Mouse (Mus musculus) forebrain, postnatal 0 days (tissue): ENCODE measurements around the gene Ppip5k2. TPM values are rescaled to one million over a fixed set of nuclear protein-coding genes. Genes with fewer than 3 reads are reported as not detected.
"Not testable (repeated sequence)": the region's sequence is repeated elsewhere in the genome, so short reads cannot be mapped to it uniquely, and the experiment has no call there.

Source experiments
- ATAC-seq: fragments of 200-750 bp; cut with Nextera tagmentation; 2 replicates; pipeline ENCODE4 v1.8.0; 2017; ENCODE audit warnings: mild to moderate bottlenecking, moderate library complexity
- DNase-seq: peaks from one replicate; pipeline ENCODE4 v3.0.0-alpha.2; 2015
- H3K27ac ChIP-seq: fragments of 300-500 bp; sonication (generic); 2 replicates; pipeline ENCODE4 v1.5.1; 2014; ENCODE audit warnings: low read depth, mild to moderate bottlenecking, antibody characterized with exemption, low read length, moderate library complexity, mixed read lengths
- H3K27me3 ChIP-seq: fragments of 300-500 bp; sonication (generic); 2 replicates; pipeline ENCODE4 v1.6.1; 2014; ENCODE audit warnings: mild to moderate bottlenecking, low read length, mixed read lengths; ENCODE audit not compliant: insufficient read depth
- H3K36me3 ChIP-seq: fragments of 300-500 bp; sonication (generic); 2 replicates; pipeline ENCODE4 v1.6.1; 2014; ENCODE audit warnings: mild to moderate bottlenecking, moderate library complexity; ENCODE audit not compliant: insufficient read depth
- H3K4me1 ChIP-seq: fragments of 300-500 bp; sonication (generic); 2 replicates; pipeline ENCODE4 v1.6.1; 2014; ENCODE audit warnings: antibody characterized with exemption; ENCODE audit not compliant: insufficient read depth
- H3K4me2 ChIP-seq: fragments of 300-500 bp; sonication (generic); 2 replicates; pipeline ENCODE4 v1.6.1; 2014; ENCODE audit warnings: low read depth, mild to moderate bottlenecking, moderate library complexity
- H3K4me3 ChIP-seq: fragments of 300-500 bp; sonication (generic); 2 replicates; pipeline ENCODE4 v1.5.1; 2014; ENCODE audit warnings: low read depth, low read length, mixed read lengths
- H3K9ac ChIP-seq: fragments of 300-500 bp; sonication (generic); 2 replicates; pipeline ENCODE4 v1.6.1; 2014; ENCODE audit warnings: mild to moderate bottlenecking
- H3K9me3 ChIP-seq: fragments of 300-500 bp; sonication (generic); 2 replicates; pipeline ENCODE4 v1.6.1; 2016; ENCODE audit warnings: low read length
- CTCF ChIP-seq: sonication (generic); IDR thresholded peaks from 2 replicates; pipeline ENCODE4 v1.5.1; 2016; ENCODE audit warnings: antibody characterized with exemption, control low read depth, low read depth
- WGBS: fragments of 180-500 bp; shearing (Covaris S2); extraction: QIAGEN DNeasy Blood & Tissue Kit; methylation state at CpG from one replicate; pipeline ENCODE4 v1.1.7; 2014; 5-methylcytosine and 5-hydroxymethylcytosine counted together
- polyA plus RNA-seq: library from polyadenylated mRNA; unstranded; fragments of >200 nt; fragmentation: Nextera tagmentation; extraction: Ambion mirVana; gene quantifications from 2 replicates; pipeline ENCODE4 v1.2.1, GENCODE M21; 2015
- total RNA-seq: library from RNA; depleted of rRNA; stranded (reverse); fragments of >200 nt; gene quantifications from 2 replicates; pipeline ENCODE4 v1.2.3, GENCODE M21; 2014

The Ppip5k2 gene
- total and polyA plus RNA-seq, 2 experiments from 2014 or later = 25.0 to 62.0 TPM

- no peaks in the 10 kb centered on the region for H3K27me3 ChIP-seq
- H3K4me1 ChIP-seq = peaks cover 14% of the 10 kb centered on the region
- no peak overlapping the region for H3K27ac ChIP-seq
- no peaks in the 10 kb centered on the region for H3K9me3 ChIP-seq
- no peak for TF ChIP-seq CTCF
- no peak overlapping the region for H3K9ac ChIP-seq
- H3K4me2 ChIP-seq = no peak overlapping the region
- ATAC-seq (no peak), DNase-seq (no peak)
- H3K36me3 ChIP-seq = no peaks in the 10 kb centered on the region
- no peak overlapping the region for H3K4me3 ChIP-seq
- WGBS = 89% methylated on average over 5 of the region's 5 CpGs
Observed at GRCm38 (mm10) chr1:97771727-97772126, 1.5 kb upstream of the Ppip5k2 start.

- no peaks in the 10 kb centered on the region for H3K9me3 ChIP-seq
- no peak for TF ChIP-seq CTCF
- 67% methylated on average over 7 of the region's 7 CpGs for WGBS
- peaks cover 14% of the 10 kb centered on the region for H3K4me1 ChIP-seq
- DNase-seq (no peak), ATAC-seq (no peak)
- no peaks in the 10 kb centered on the region for H3K36me3 ChIP-seq
- H3K4me2 ChIP-seq = peak overlapping the region; percentile 58; the same call in 1 of the 2 replicates
- no peaks in the 10 kb centered on the region for H3K27me3 ChIP-seq
- no peak overlapping the region for H3K27ac ChIP-seq
- peak overlapping the region; percentile 96 for H3K4me3 ChIP-seq
- H3K9ac ChIP-seq = no peak overlapping the region
Observed at GRCm38 (mm10) chr1:97771118-97771517, 907 bp upstream of the Ppip5k2 start.

- Histone ChIP-seq H3K27ac (peak overlapping the region; percentile 87), H3K9me3 (no peaks in the 10 kb centered on the region), H3K4me2 (peak overlapping the region; percentile 68), H3K9ac (peak overlapping the region; percentile 91), H3K4me3 (peak overlapping the region; percentile 96), H3K27me3 (no peaks in the 10 kb centered on the region), H3K4me1 (peaks cover 14% of the 10 kb centered on the region), H3K36me3 (no peaks in the 10 kb centered on the region)
- ATAC-seq (peak; percentile 47), DNase-seq (peak; percentile 49)
- TF ChIP-seq CTCF = no peak
- WGBS = 0% methylated on average over 40 of the region's 40 CpGs
Observed at GRCm38 (mm10) chr1:97769294-97769903, 812 bp downstream of the Ppip5k2 start.

- H3K36me3 ChIP-seq = no peaks in the 10 kb centered on the region
- no peak for TF ChIP-seq CTCF
- peak overlapping the region; percentile 68 for H3K4me2 ChIP-seq
- DNase-seq = no peak
- peak overlapping the region; percentile 91 for H3K9ac ChIP-seq
- H3K9me3 ChIP-seq = no peaks in the 10 kb centered on the region
- WGBS = 11% methylated on average over 7 of the region's 7 CpGs
- H3K4me1 ChIP-seq = peaks cover 14% of the 10 kb centered on the region
- H3K27ac ChIP-seq = no peak overlapping the region
- ATAC-seq = no peak
- no peaks in the 10 kb centered on the region for H3K27me3 ChIP-seq
- H3K4me3 ChIP-seq = peak overlapping the region; percentile 96
Observed at GRCm38 (mm10) chr1:97768906-97769293, 1.3 kb downstream of the Ppip5k2 start.

- Histone ChIP-seq H3K36me3 (no peaks in the 10 kb centered on the region), H3K4me3 (peak overlapping the region; percentile 96), H3K4me2 (peak overlapping the region; percentile 68), H3K27me3 (no peaks in the 10 kb centered on the region), H3K9me3 (no peaks in the 10 kb centered on the region), H3K27ac (no peak overlapping the region), H3K4me1 (peaks cover 14% of the 10 kb centered on the region), H3K9ac (peak overlapping the region; percentile 91; the same call in 1 of the 2 replicates)
- no peak for ATAC-seq
- DNase-seq = no peak
- no peak for TF ChIP-seq CTCF
- 72% methylated on average over 2 of the region's 2 CpGs for WGBS
Observed at GRCm38 (mm10) chr1:97768089-97768488, 2.1 kb downstream of the Ppip5k2 start.

- not testable (repeated sequence) for H3K9ac ChIP-seq, H3K4me2 ChIP-seq, ATAC-seq, DNase-seq, H3K9me3 ChIP-seq, H3K27ac ChIP-seq, H3K36me3 ChIP-seq, H3K4me3 ChIP-seq, H3K27me3 ChIP-seq
- H3K4me1 ChIP-seq = peaks cover 12% of the 10 kb centered on the region
- 84% methylated on average over 4 of the region's 4 CpGs for WGBS
Observed at GRCm38 (mm10) chr1:97765712-97766111, 4.5 kb downstream of the Ppip5k2 start.

- Histone ChIP-seq H3K9ac (no peak overlapping the region), H3K4me3 (no peak overlapping the region), H3K9me3 (no peaks in the 10 kb centered on the region), H3K4me1 (no peaks in the 10 kb centered on the region), H3K27me3 (no peaks in the 10 kb centered on the region), H3K36me3 (no peaks in the 10 kb centered on the region; the same call in 1 of the 2 replicates), H3K27ac (no peak overlapping the region), H3K4me2 (no peak overlapping the region)
- DNase-seq (no peak), ATAC-seq (no peak)
- no peak for TF ChIP-seq CTCF
- 62% methylated on average over 6 of the region's 6 CpGs for WGBS
Observed at GRCm38 (mm10) chr1:97761477-97761876, 8.7 kb downstream of the Ppip5k2 start.
